Mouse (Mus musculus) right cerebral cortex, postnatal 25 days (tissue): ENCODE results near the gene Chic1.
A peak's percentile ranks its signal among the peaks of the same experiment; 100 is the strongest.

Source experiments
- DNase-seq: peaks from one replicate; pipeline ENCODE4 v3.0.0; 2022

Chic1 gene

GRCm38 (mm10) chrX:103356287-103356686 lies at the start of gene Chic1:
Gene Chic1, plus strand, starts transcription at chrX:103356476.
- DNase-seq, result peak; percentile 80

GRCm38 (mm10) chrX:103308262-103308661 lies 48.0 kb upstream of the Chic1 start:
- DNase-seq, result no peak

DNA sequence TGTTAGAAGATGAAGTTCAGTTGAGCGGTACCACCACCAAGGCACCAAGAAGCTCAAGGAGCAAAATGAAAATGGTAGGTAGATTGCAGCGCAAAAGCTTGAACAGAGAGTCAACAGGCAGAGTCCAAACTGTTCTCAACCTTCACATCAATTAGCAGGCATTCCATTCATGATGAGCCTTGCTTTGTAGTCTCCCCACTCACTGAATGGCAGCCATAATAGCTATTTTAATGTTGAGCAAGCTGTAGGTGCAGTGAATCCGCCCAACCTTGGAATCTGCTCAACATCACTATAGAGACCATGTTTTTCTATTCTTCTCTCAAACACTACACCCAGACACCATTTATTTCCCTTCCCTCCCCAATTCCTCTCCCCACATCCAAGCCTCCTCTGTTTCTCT lies 44.6 kb upstream of the Chic1 start:
- no peak for DNase-seq

GRCm38 (mm10) chrX:103314146-103314545 lies 42.1 kb upstream of the Chic1 start:
- no peak for DNase-seq

- no peak for DNase-seq
Observed at GRCm38 (mm10) chrX:103321146-103321545, 35.1 kb upstream of the Chic1 start, which contains the start of gene Cdx4. Gene Cdx4, plus strand, starts transcription at chrX:103321398.

DNA sequence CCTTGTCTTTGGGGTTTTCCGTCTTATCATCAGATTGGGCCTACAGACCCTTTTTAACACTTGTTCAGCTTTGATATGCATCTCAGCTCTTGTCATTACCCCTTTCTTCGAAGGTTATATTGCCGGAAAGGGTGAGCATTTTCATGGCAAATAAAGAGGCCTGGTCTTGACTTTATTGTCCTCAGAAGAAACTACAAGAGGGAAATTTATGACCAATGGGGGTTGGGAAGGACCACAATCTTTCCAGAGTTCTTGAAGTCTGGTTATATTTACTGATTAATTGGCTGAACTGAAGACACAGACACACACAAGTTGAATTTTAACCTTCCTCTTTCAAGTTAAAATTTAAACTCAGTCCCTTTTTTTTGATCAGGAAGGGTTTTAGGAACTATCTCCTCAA lies 30.4 kb upstream of the Chic1 start:
- DNase-seq, result no peak

- no peak for DNase-seq
Observed at GRCm38 (mm10) chrX:103329386-103329785, 26.9 kb upstream of the Chic1 start.

- no peak for DNase-seq
Observed at GRCm38 (mm10) chrX:103331125-103331858, 25.0 kb upstream of the Chic1 start.

DNA sequence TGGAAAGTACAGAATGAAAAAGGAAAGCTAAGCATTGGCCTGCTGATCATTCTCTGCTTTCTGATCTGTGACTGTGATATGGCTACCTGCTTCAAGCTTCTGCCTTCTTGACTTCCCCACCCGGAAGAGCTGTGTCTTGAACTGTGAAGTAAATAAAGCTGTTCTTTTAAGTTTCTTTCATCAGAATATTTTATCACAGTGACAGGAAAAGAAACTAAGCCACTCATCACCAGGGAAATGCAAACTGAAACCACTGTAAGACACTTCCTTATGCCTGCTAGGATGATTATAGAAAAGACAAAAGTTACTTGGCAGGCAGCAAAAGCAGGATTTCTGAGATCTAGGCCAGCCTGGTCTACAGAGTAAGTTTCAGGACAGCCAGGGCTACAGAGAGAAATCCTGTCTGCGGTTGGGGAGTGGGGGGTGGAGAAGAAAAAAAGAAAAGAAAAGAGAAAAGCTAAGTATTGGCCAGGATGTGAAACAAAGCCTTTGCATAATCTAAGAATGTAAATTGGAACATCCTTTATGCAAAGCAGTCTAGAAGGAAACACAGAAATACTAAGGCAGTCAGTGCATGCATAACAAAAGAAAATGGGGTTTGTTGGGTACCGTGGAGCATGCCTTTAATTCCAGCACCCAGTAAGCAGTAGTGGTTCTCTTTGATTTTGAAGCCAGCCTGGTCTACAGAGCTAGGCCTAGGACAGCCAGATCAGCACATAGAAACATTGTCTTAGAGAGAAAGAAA lies 14.7 kb upstream of the Chic1 start:
- no peak for DNase-seq

DNA sequence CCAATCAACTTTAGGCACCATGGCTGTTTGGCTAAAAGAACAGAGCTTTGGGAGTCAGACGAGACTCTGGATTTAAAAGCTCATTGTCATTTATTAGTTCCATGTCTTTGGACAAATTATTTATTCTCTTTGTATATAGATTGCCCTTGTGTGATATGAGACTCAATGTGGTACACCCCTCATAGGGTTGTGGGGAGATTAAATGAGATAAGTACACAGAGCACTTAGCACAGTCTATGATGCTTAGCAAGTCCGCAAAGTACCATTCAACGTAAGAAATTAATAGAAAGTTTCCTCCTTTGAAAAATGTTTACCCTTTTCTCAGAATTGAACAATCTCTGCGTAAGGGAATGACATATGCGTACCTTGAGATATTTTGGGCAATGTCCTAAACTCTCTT lies 492 bp upstream of the Chic1 start:
- DNase-seq, result no peak

DNA sequence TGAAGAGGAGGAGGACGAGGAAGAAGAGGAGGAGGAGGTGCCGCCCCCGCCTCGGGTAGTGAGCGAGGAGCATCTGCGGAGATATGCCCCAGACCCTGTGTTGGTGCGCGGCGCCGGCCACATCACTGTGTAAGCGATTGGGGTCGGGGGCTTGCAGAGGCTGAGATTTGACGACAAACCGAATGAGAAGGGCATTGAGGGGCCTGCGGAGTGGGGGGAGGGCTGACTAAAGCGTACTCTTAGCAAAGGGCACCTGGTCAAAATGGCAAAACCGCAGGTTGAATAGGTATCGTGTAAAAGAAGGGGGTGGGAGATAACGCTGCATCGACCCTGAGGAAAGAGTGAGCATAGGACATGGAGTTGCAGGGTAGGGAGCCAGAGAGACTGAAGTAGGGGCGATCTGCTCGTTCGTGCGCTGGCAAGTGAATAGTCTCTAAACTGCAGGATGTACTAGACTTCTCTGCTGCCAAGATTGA lies 523 bp downstream of the Chic1 start:
- no peak for DNase-seq

DNA sequence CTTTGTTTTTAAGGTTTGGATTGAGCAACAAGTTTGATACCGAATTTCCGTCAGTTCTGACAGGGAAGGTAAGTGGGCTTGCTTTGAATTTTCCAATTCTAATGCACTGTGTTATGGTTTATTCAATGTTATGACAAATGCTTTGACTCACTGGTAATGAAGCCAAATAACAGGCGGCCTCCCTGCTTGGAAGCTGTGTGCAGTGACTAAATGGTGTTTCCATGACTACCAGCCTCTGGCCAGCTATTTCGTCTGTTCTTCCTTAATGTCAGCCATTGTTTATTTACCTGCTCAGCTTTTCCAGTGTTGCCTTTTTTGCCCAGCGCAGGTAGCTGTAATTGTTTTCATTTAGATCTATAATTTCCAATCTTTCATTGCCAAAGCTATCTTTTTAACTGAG lies 9.9 kb downstream of the Chic1 start:
- no peak for DNase-seq

DNA sequence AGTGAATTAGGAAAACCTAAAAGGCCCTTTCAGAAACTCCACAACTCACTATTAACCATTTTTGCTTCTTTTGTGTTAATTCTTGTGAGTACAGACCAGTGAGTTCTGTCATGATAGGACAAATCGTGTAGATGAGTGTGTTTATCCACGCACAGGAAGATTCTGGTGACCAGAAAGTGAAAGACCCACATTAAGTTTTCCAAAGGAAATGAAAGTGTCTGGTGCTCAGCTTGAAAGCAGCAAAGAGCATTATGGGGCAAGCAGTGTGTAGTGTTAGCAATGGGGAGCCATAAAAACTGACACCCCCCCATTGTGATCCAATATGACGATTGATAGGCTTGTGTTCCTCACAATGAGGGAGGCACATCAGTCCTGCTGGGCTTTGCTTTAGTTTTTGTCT lies 12.4 kb downstream of the Chic1 start:
- DNase-seq, result no peak

GRCm38 (mm10) chrX:103371221-103371620 lies 14.9 kb downstream of the Chic1 start:
- DNase-seq, result no peak

GRCm38 (mm10) chrX:103371627-103372026 lies 15.4 kb downstream of the Chic1 start:
- no peak for DNase-seq

DNA sequence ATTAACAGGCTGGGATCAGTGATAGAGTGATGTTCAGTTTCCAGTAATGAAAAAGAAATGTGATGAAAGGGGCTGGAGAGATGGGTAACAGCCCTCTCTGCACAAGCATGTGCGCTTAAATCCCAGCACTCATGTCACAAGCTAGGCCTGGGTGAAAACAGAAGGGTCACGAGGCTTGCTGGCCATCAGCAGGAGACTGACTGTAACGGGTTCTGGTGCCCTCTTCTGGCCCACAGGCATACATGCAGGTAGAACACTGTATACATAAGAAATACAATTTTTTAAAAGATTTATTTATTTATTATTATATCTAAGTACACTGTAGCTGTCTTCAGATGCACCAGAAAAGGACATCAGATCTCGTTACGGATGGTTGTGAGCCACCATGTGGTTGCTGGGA lies 18.0 kb downstream of the Chic1 start:
- no peak for DNase-seq

- DNase-seq, result no peak
Observed at GRCm38 (mm10) chrX:103384528-103384927, 28.3 kb downstream of the Chic1 start.

DNA sequence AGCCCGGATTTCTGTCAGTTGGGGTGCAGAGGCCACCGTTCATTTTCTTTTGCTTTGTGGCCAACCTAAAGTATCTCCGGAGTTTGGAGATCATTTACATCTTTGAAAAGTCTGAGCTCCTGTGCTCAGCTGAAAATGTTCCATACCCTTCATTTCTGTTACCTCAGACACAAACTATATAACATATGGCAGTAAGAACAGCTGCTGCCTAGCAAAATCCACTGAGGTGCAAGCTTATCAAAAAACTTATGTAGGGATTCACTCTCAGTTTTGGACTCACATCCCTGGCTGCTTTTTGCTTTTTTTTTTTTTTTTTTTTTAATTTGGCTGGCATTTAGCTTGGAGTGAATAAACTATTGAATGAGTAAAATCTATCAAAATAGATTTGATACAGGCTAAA lies 31.9 kb downstream of the Chic1 start:
- DNase-seq, result no peak

GRCm38 (mm10) chrX:103393841-103394240 lies 37.6 kb downstream of the Chic1 start:
- no peak for DNase-seq

GRCm38 (mm10) chrX:103405021-103405420 lies 48.7 kb downstream of the Chic1 start:
- no peak for DNase-seq

DNA sequence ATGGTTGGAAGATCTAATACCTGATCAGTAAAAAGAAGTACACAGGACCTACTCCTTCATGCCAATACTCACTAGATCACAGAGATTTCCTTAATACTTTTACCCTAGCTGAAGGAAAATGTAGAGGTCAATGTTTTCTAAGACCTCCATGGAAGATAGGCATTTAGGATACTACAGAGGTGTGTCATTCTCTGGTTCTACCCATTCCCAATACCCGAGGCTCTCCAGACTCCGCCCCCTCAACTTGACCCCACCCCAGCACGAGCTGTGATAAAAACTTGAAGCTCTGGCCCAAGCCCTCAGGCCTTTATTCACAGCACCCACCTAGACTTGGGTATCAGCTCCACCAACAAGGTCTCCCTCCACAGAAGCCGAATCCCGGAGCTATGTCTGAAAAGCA lies 57.9 kb downstream of the Chic1 start, which contains the start of gene Tsx:
TSS of gene Tsx (plus strand) at position 301 of the 400 bp plus-strand sequence.
- DNase-seq, result no peak

DNA sequence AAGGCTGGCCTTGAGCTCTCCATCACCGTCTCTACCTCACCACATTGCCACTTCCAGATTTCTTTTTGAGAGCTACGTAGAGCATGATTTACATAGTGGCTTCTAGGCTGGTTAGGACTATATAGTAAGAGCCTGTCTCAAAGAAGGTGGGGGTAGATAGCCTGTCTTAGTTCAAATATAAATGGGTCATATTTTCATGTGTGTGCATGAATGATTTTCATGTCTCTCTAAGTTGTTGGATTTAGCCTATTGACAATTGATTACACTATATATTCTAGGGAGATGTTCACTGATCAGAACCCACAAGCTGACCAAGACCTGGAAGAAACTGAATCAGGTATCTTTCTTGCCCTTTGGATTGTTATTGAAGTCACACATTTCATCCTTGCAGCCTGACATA lies 65.4 kb downstream of the Chic1 start, which contains the start of gene Gm26992:
TSS of gene Gm26992 (plus strand) at position 301 of the 400 bp plus-strand sequence.
- DNase-seq, result no peak

GRCm38 (mm10) chrX:103427677-103428076 lies 71.4 kb downstream of the Chic1 start:
- no peak for DNase-seq

- DNase-seq, result no peak
Observed at GRCm38 (mm10) chrX:103432293-103432692, 76.0 kb downstream of the Chic1 start.
